Mouse (Mus musculus): ENCODE measurements around the gene Bola2.

Bola2 gene

GRCm38 (mm10) chr7:126689021-126689420 lies 6.2 kb upstream of the Bola2 start:
- no peak for DNase-seq (ENCODE audit: low spot score in 2 of 2)

- no peak for DNase-seq (ENCODE audit: low spot score in 2 of 2)
These were observed 4.5 kb upstream of the Bola2 start for GRCm38 (mm10) chr7:126690737-126691136.

DNA sequence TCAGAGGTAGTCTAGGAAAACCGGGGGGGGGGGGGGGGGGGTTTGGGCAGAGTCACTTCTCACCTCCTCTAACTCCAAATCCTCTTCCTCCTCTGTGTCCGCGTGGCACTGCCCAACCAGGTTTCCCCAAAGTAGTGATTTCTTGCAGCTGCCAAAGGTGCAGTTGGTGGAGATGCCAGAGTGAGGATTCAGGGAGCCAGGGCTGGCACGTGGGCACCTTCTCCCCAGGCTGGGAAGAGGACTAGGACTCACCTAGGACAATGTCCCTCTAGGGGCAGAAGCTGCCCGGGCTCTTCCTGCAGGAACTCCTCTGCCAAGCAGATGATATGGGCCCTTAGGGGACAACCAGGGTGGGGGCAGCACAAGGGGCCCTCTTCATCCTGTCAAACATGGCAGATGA lies 3.5 kb upstream of the Bola2 start:
- DNase-seq (ENCODE audit: low spot score in 2 of 2), result no peak

DNA sequence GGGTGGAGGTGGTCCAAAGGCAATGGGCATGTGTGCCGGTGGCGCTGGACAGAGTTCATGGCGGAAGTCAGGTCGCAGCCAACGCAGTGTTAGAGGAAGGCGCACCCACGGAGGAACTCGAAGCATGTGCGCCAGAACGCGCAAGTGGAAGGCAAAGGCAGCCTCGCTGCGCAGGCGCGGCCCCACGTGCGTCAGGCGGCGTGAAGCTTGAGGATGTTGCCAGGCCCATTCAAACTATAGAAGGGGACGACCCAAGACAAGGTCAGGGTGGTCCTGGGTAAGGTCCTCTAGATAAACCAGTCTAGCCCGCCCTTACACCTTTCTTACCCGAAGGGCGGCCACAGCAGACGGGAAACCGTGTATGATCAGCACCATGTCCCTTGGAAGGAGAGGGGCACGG lies 2.8 kb upstream of the Bola2 start:
- DNase-seq (ENCODE audit: low spot score in 2 of 2), result no peak

- peak; percentile 65 to 83 for DNase-seq (ENCODE audit: low spot score in 2 of 2)
These were observed 1.9 kb upstream of the Bola2 start for GRCm38 (mm10) chr7:126693256-126693655.

DNA sequence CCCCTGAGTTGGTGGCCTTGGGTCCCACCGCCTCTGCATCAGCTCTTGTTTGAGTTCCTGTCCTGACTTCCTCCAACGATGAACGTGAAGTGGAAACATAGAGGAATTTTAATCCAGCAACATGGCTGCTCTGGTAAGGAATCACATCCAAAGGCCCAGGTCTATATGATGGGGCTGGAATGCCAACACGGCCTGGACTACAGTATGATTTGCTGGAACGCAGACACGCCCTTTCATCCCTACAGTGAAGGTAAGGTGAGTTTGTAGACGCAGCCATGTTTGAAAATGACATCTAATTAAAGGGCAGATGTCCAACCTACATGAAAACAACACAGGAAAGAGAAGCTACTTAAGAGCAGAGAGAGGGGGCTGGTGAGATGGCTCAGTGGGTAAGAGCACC lies 1.4 kb upstream of the Bola2 start:
- DNase-seq (ENCODE audit: low spot score in 2 of 2), result peak in 1 of 2 experiments; percentile 52

DNA sequence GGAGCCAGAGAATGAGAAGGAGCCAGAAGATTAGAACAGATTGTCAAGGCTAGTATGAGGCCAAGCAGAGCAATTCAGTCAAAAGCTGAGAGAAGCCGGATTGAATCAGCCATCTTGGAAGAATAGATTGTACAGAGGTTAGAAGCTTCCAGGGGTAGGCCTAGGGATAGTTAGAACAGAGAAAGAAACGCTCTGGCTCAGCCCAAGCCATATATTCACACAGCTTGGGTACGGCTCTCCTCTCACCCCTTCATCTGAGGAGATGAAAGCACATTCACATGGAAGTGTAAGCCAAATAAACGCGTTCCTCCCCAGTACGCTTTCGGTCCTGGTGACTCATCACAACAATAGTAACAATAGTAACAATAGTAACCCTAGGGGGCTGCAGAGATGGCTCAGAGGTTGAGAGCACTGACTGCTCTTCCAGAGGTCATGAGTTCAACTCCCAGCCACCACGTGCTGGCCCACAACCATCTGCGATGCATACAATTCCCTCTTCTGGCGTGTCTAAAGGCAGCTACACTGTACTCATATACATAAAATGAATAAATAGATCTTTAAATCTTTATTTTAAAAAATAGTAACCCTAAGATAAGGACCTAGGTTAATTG lies 655 bp upstream of the Bola2 start:
- DNase-seq (ENCODE audit: low spot score in 2 of 2), result no peak

DNA sequence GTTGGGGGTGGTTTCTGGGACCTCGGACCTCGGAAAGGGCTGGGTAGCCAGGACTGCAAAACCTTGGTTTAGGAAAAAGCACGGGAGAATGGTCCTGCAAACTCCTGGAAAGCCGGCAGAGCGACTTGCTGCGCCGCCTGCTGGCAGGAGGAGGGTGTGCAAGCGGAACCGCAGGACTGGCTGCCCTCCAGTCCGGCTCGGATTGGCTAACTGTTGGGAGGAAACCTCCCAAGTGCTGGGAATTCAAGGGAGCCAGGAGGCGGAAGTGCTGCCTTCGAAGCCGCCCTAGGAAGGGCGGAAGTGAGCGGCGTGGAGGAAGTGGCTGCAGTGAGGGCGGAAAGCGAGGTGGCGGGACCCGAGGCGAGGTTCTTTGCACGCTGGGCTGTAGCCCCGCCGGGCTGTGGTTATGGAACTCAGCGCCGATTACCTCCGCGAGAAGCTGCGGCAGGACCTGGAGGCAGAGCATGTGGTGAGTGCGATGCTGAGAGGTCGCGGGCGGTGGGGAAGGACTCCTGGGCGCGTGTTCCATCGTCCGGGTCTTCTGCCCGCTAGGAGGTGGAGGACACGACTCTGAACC lies 518 bp downstream of the Bola2 start, which contains the start of gene Slx1b:
Gene Slx1b (minus strand): TSS at position 154 of the 577 bp plus-strand sequence.
- peak; percentile 94 for DNase-seq (ENCODE audit: low spot score in 2 of 2)

DNA sequence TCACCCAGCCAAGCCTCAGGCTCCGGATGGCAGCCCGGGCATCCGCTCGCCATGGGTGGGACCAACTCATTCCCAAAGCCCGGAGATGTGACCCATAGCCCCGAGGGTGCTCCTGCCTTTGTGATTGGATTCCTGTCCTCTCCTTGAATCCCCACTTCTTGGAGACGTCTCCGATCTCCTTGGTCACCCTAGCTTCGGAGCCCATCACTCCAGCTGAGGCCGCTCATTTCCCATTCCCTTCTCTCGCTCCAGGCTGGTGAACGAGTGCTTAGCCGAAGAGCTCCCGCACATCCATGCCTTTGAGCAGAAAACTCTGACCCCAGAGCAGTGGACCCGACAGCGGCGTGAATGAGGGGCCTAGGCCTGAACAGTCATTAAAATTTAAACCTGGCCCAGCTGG lies 1.1 kb downstream of the Bola2 start:
- no peak for DNase-seq (ENCODE audit: low spot score in 2 of 2)

- no peak for DNase-seq (ENCODE audit: low spot score in 2 of 2)
These were observed 1.7 kb downstream of the Bola2 start for GRCm38 (mm10) chr7:126696886-126697285.

DNA sequence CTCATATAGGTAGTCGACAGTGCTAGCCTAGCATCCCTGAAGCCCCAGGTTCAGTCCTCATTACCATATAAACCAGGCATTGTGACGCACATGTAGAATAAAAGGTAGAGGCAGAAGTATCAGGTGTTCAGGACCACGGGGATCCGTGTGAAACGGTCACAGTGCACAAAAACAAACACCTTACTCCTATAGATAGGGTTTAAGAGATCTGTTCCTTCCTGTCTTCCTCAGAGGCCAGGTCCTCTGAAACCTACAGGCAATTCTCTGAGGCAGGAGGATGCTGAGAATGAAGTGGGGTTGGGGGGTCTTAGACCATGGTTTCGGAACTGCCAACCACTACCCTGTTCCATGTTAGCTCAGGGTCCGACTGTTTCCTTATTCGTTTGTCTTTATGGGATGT lies 2.6 kb downstream of the Bola2 start:
- no peak for DNase-seq (ENCODE audit: low spot score in 2 of 2)

DNA sequence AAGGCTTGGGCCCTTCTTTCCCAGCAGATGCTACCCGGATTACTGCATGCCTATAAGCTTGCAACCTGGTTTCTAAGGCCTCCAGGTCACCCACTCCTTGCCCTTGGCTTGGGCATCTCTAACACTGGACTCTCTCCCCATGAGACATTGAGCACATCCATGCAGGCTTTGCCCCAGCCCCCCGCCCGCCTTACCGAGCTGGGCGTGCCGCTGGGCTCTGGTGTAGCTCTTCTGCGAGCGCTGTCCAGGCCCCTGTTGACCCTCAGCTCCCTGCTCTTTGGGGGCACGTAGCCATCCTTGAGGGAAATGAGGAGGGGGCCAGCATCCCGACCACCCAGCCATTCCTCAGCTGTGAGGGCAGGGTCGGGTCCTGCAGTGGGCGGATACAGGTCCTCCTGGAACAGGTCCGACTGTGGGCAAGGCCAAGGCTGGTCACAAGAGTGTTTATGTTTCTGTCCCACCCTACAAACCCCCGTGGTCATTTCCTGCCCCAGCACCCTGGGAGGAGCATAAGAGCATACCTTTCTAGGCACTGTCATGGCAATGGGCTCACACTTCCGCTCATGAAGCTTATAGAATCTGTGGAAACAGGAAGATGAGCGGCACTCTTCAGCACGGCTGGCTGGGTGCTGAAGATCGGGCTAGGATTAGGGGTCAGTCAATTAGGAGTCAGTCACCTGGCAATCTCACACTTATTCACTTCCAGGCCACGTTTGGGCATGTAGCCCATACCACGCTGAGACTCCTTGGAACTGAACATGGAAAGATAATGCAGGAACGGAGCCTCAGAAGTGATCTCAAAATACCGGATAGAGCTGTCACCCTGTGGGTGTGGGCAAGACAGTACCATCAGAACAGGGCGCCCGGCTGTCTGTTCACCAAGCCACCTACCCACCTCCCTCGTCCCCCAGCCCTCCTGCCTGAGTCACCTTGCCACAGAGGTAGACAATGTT lies 5.1 kb downstream of the Bola2 start:
- DNase-seq (ENCODE audit: low spot score in 2 of 2), result no peak

DNA sequence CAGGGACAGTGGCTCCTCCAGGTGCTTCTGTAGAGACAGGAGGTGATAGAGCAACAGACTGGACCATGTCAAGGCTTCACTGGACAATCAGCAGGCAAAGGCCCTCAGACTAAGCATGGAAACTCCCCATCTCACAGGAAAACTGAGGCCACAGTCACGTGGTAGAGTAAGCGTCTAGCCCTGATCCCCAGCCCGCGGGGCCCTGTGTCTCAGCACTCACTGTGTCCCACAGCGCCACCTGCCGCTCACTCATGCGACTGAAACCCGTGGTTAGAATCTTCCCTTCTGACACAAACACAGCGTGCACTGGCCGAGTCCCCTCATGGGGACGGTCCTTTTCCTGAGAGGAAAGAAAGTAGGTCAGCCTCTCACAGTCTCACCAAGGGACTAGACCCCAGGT lies 5.9 kb downstream of the Bola2 start:
- peak; percentile 73 to 91 for DNase-seq (ENCODE audit: low spot score in 2 of 2)

GRCm38 (mm10) chr7:126701559-126702357 lies 6.6 kb downstream of the Bola2 start:
- no peak for DNase-seq (ENCODE audit: low spot score in 2 of 2)

DNA sequence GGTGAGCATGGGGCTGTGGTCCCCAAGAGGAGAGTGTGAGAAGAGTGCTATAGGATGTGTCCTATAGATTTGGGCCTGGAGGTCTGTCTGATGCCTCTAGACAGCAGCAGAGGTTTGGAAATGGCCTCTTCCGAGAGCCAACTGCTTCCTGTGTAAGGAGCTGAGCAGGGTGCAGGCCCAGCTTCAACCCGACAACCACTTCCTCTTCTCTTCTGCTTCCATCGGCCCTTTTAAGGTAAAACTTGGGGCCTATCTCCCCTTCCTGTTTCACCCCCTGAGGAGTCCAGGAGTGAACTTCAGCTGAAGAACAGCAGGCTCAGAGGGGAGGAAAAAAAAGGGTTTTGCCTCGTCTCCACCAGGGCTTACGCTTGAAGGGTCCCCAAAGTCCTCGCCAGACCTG lies 7.2 kb downstream of the Bola2 start:
- DNase-seq (ENCODE audit: low spot score in 2 of 2), result no peak

- no peak for DNase-seq (ENCODE audit: low spot score in 2 of 2)
These were observed 7.9 kb downstream of the Bola2 start for GRCm38 (mm10) chr7:126702861-126703756.

- DNase-seq (ENCODE audit: low spot score in 2 of 2), result no peak
These were observed 8.5 kb downstream of the Bola2 start for GRCm38 (mm10) chr7:126703757-126704077.

DNA sequence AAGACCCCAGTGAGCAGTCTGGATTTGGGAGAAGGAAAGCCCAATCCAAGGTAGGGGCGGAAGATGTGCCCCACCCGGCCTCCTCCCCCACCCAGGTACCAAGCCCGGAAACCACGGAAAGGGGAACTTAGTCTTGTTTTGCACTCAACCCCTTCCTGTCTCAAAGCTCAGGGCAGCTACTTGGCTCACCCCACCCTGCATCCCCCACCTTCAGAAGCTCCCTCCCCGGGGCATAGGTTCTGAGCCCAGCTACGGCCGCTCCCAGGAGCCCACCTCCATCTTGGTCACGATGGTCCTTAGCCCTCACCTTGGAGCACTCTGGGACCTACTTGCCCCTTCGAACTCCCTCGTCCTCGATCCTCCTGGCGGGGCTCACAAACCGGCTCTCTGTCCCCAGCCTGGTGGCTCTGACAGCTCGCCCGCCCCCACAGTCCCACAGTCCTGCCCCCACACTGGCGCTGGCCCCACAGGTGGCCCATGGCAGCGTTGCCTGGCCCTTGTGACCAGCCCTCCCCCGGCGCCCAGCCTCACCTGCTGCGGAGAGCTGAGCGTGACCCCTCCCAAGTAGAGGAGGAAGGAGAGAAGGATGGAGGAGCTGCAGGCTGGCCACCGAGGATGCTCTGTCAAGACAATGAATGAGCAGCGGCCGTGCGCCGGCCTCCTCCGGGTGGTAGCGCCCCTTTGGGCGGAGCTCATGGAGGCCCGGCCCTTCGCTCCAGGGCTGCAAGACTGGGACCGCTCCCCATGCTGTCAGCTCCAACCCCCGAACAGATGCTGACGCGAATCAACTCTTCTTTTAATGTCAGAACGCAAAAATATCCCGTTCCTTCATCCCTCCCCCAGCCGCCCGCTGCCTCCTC lies 9.2 kb downstream of the Bola2 start:
- peak; percentile 61 to 77 for DNase-seq (ENCODE audit: low spot score in 2 of 2)

- DNase-seq (ENCODE audit: low spot score in 2 of 2), result no peak
These were observed 12.4 kb downstream of the Bola2 start, which contains the start of gene Coro1a for GRCm38 (mm10) chr7:126707442-126708174. Coro1a (minus strand) TSS chr7:126707787.

Data from urinary bladder, postnatal 4 days (tissue).